Comparison of ENCODE assay signal across 9 mouse cellular contexts in genomic region chr1:36595167-36595931, GRCm38 (mm10). TPM values are rescaled to one million over a fixed set of nuclear protein-coding genes. Genes with fewer than 3 reads are reported as not detected.
A peak's percentile ranks its signal among the peaks of the same experiment; 100 is the strongest.
DNase-seq lines count a peak whose midpoint lies in the region; ATAC-seq and TF ChIP-seq lines count a peak whose summit lies in the region.
"Had no signal": no experiment of that assay in that cellular context is flagged by ENCODE, and none has a peak within 500 bp of the region (broad histone marks: within the 10 kb centered on the region; RNA-seq: fewer than 3 reads in every experiment).

No protein-coding gene starts in this region.

- no peak overlapping the region for H3K4me3 ChIP-seq in kidney, embryonic 16.5 days (ENCODE audit: low read length)
- H3K4me3 ChIP-seq in embryonic facial prominence, embryonic 13.5 days = no peak overlapping the region
- H3K4me3 ChIP-seq in hindbrain, postnatal 0 days (ENCODE audit: low read length) = no peak overlapping the region
- no peak overlapping the region for H3K4me3 ChIP-seq in neural tube, embryonic 15.5 days (replicated peaks)

- no peaks in the 10 kb centered on the region for H3K27me3 ChIP-seq in kidney, embryonic 16.5 days (ENCODE audit: insufficient read depth, low read length)
- H3K27me3 ChIP-seq in embryonic facial prominence, embryonic 13.5 days = no peaks in the 10 kb centered on the region
- H3K27me3 ChIP-seq in hindbrain, postnatal 0 days (ENCODE audit: insufficient read depth, low read length) = no peaks in the 10 kb centered on the region
- H3K27me3 ChIP-seq in neural tube, embryonic 15.5 days (replicated peaks) = no peaks in the 10 kb centered on the region

- H3K4me1 ChIP-seq in kidney, embryonic 16.5 days (ENCODE audit: insufficient read depth, low read length) = peaks cover 12% of the 10 kb centered on the region
- peaks cover 28% of the 10 kb centered on the region for H3K4me1 ChIP-seq in embryonic facial prominence, embryonic 13.5 days
- peaks cover 11% of the 10 kb centered on the region; the same call in 1 of the 2 replicates for H3K4me1 ChIP-seq in hindbrain, postnatal 0 days (ENCODE audit: insufficient read depth, low read length)
- peaks cover 16% of the 10 kb centered on the region; the same call in 1 of the 2 replicates for H3K4me1 ChIP-seq in neural tube, embryonic 15.5 days

- no peak overlapping the region for H3K9ac ChIP-seq in kidney, embryonic 16.5 days (replicated peaks; ENCODE audit: low read length)
- H3K9ac ChIP-seq in embryonic facial prominence, embryonic 13.5 days = no peak overlapping the region
- H3K9ac ChIP-seq in hindbrain, postnatal 0 days (replicated peaks; ENCODE audit: low read length) = no peak overlapping the region
- no peak overlapping the region for H3K9ac ChIP-seq in neural tube, embryonic 15.5 days (replicated peaks)

- no peaks in the 10 kb centered on the region for H3K36me3 ChIP-seq in kidney, embryonic 16.5 days (ENCODE audit: insufficient read depth, low read length)
- H3K36me3 ChIP-seq in embryonic facial prominence, embryonic 13.5 days = no peaks in the 10 kb centered on the region
- H3K36me3 ChIP-seq in hindbrain, postnatal 0 days (ENCODE audit: insufficient read depth, low read length) = no peaks in the 10 kb centered on the region
- no peaks in the 10 kb centered on the region for H3K36me3 ChIP-seq in neural tube, embryonic 15.5 days

- H3K27ac ChIP-seq in kidney, embryonic 16.5 days (ENCODE audit: low read length) = peak overlapping the region; percentile 79
- H3K27ac ChIP-seq in embryonic facial prominence, embryonic 13.5 days = peak overlapping the region; percentile 78
- H3K27ac ChIP-seq in hindbrain, postnatal 0 days = peak overlapping the region; percentile 48; the same call in 1 of the 2 replicates
- H3K27ac ChIP-seq in neural tube, embryonic 15.5 days (replicated peaks) = peak overlapping the region; percentile 73

- 62% methylated on average over 10 of the region's 10 CpGs for WGBS in kidney, embryonic 16.5 days
- 47% methylated on average over 10 of the region's 10 CpGs for WGBS in embryonic facial prominence, embryonic 13.5 days
- WGBS in hindbrain, postnatal 0 days = 42% methylated on average over 10 of the region's 10 CpGs
- WGBS in neural tube, embryonic 15.5 days = 65% methylated on average over 10 of the region's 10 CpGs

- no peak for DNase-seq in kidney, adult 18-20 months
- DNase-seq in hindbrain, postnatal 0 days (ENCODE audit: low spot score) = peak; percentile 45
- DNase-seq in spleen, adult 18-20 months = no peak
- no peak for DNase-seq in gastrocnemius, adult 8-10 months (ENCODE audit: low spot score in 2 of 2)

- ATAC-seq in kidney, embryonic 16.5 days (ENCODE audit: low FRiP score, low TSS enrichment) = 0 out of 2 replicates have a peak, but pooled peaks have one; percentile 14
- no peak for ATAC-seq in embryonic facial prominence, embryonic 13.5 days (ENCODE audit: insufficient number of reproducible peaks, insufficient read depth, low FRiP score, low TSS enrichment, low read depth)
- ATAC-seq in hindbrain, postnatal 0 days = peak; percentile 72
- peak; percentile 60; the same call in 1 of the 2 replicates for ATAC-seq in neural tube, embryonic 15.5 days (ENCODE audit: low FRiP score)
- ATAC-seq in monocyte, adult 5-6 weeks (replicated peaks; ENCODE audit: insufficient number of reproducible peaks, low FRiP score, low TSS enrichment, poor library complexity, severe bottlenecking) = no peak

- no peaks in the 10 kb centered on the region for H3K9me3 ChIP-seq in kidney, embryonic 16.5 days (ENCODE audit: low read length)
- no peaks in the 10 kb centered on the region for H3K9me3 ChIP-seq in embryonic facial prominence, embryonic 13.5 days
- H3K9me3 ChIP-seq in hindbrain, postnatal 0 days (ENCODE audit: low read length) = no peaks in the 10 kb centered on the region
- H3K9me3 ChIP-seq in neural tube, embryonic 15.5 days (replicated peaks) = no peaks in the 10 kb centered on the region

- TF ChIP-seq CTCF in hindbrain, postnatal 0 days (IDR thresholded peaks at IDR 0.05; ENCODE audit: low read depth) = peak; percentile 18; the same call in 1 of the 2 replicates

- H3K4me2 ChIP-seq in kidney, embryonic 16.5 days (replicated peaks; ENCODE audit: low read depth, low read length) = no peak overlapping the region
- H3K4me2 ChIP-seq in embryonic facial prominence, embryonic 13.5 days = no peak overlapping the region
- H3K4me2 ChIP-seq in hindbrain, postnatal 0 days (ENCODE audit: low read depth, low read length) = no peak overlapping the region
- no peak overlapping the region for H3K4me2 ChIP-seq in neural tube, embryonic 15.5 days

RNA-seq across cellular contexts. Expression of gene Sema4c, which starts 37.2 kb away (rescaled TPM):
- polyA plus RNA-seq in kidney, embryonic 16.5 days (2015; fragmentation: Nextera tagmentation; extraction: Ambion mirVana) = 21.4 and 21.9 TPM in 2 replicates
- polyA plus RNA-seq in embryonic facial prominence, embryonic 13.5 days (2015; fragmentation: Nextera tagmentation; extraction: Ambion mirVana) = 22.5 and 24.2 TPM in 2 replicates
- total RNA-seq in hindbrain, postnatal 0 days (2014; rRNA removed) = 32.3 and 40.5 TPM in 2 replicates
- 14.4 and 14.7 TPM in 2 replicates for polyA plus RNA-seq in hindbrain, postnatal 0 days (2015; fragmentation: Nextera tagmentation; extraction: Ambion mirVana)
- polyA plus RNA-seq in neural tube, embryonic 15.5 days (2015; fragmentation: Nextera tagmentation; extraction: Ambion mirVana) = 20.5 and 20.8 TPM in 2 replicates
- total RNA-seq in monocyte, adult 5-6 weeks (2017) = 7.7 to 16.7 TPM (median 7.8 TPM) in 3 replicates
- 1 to 10 TPM; 2.7 to 5.2 (median 4.6) TPM for total RNA-seq in gastrocnemius, adult 8-10 months (2022)

RNA-seq across cellular contexts. Expression of gene Ankrd39, which starts 48.1 kb away (rescaled TPM):
- 29.2 and 30.0 TPM in 2 replicates for polyA plus RNA-seq in kidney, embryonic 16.5 days (2015; fragmentation: Nextera tagmentation; extraction: Ambion mirVana)
- 27.3 and 28.6 TPM in 2 replicates for polyA plus RNA-seq in embryonic facial prominence, embryonic 13.5 days (2015; fragmentation: Nextera tagmentation; extraction: Ambion mirVana)
- 38.1 and 55.1 TPM in 2 replicates for total RNA-seq in hindbrain, postnatal 0 days (2014; rRNA removed)
- polyA plus RNA-seq in hindbrain, postnatal 0 days (2015; fragmentation: Nextera tagmentation; extraction: Ambion mirVana) = 30.8 and 32.5 TPM in 2 replicates
- 29.4 and 33.0 TPM in 2 replicates for polyA plus RNA-seq in neural tube, embryonic 15.5 days (2015; fragmentation: Nextera tagmentation; extraction: Ambion mirVana)
- 4.9 to 7.9 TPM (median 7.6 TPM) in 3 replicates for total RNA-seq in monocyte, adult 5-6 weeks (2017)
- total RNA-seq in gastrocnemius, adult 8-10 months (2022) = 1 to 10 TPM; 6.3 to 9.7 (median 9.4) TPM

RNA-seq across cellular contexts. Expression of gene Gm42417, which starts 56.1 kb away (rescaled TPM):
- polyA plus RNA-seq in kidney, embryonic 16.5 days (2015; fragmentation: Nextera tagmentation; extraction: Ambion mirVana) = 0.30 and 1.5 TPM in 2 replicates
- polyA plus RNA-seq in embryonic facial prominence, embryonic 13.5 days (2015; fragmentation: Nextera tagmentation; extraction: Ambion mirVana) = not detected in 2 replicates
- total RNA-seq in hindbrain, postnatal 0 days (2014; rRNA removed) = not detected in 2 replicates
- not detected in 2 replicates for polyA plus RNA-seq in hindbrain, postnatal 0 days (2015; fragmentation: Nextera tagmentation; extraction: Ambion mirVana)
- 0.36 and 1.2 TPM in 2 replicates for polyA plus RNA-seq in neural tube, embryonic 15.5 days (2015; fragmentation: Nextera tagmentation; extraction: Ambion mirVana)
- not detected in 3 replicates for total RNA-seq in monocyte, adult 5-6 weeks (2017)
- 1,000 to 10,000 TPM in 3 of 4 experiments, 100 to 1,000 TPM in 1; 926 to 1,454 (median 1,403) TPM for total RNA-seq in gastrocnemius, adult 8-10 months (2022)
- total RNA-seq: left cerebral cortex, postnatal 14 days had no signal

RNA-seq across cellular contexts. Expression of gene Ankrd23, which starts 58.7 kb away (rescaled TPM):
- polyA plus RNA-seq in kidney, embryonic 16.5 days (2015; fragmentation: Nextera tagmentation; extraction: Ambion mirVana) = 15.2 and 21.7 TPM in 2 replicates
- polyA plus RNA-seq in embryonic facial prominence, embryonic 13.5 days (2015; fragmentation: Nextera tagmentation; extraction: Ambion mirVana) = 23.7 and 24.1 TPM in 2 replicates
- 8.1 and 11.5 TPM in 2 replicates for total RNA-seq in hindbrain, postnatal 0 days (2014; rRNA removed)
- polyA plus RNA-seq in hindbrain, postnatal 0 days (2015; fragmentation: Nextera tagmentation; extraction: Ambion mirVana) = 11.2 and 12.7 TPM in 2 replicates
- polyA plus RNA-seq in neural tube, embryonic 15.5 days (2015; fragmentation: Nextera tagmentation; extraction: Ambion mirVana) = 21.6 and 21.8 TPM in 2 replicates
- 9.4 to 21.2 TPM (median 19.1 TPM) in 3 replicates for total RNA-seq in monocyte, adult 5-6 weeks (2017)
- 1,000 to 10,000 TPM; 2,275 to 3,003 (median 2,494) TPM for total RNA-seq in gastrocnemius, adult 8-10 months (2022)

Comparison
In these comparisons a context has a peak if more than half of its experiments do, and no peak if none do; other contexts are left out.
1. ATAC-seq: peak in kidney, embryonic 16.5 days (single experiment), hindbrain, postnatal 0 days (single experiment) and neural tube, embryonic 15.5 days (single experiment); none in embryonic facial prominence, embryonic 13.5 days (single experiment) and monocyte, adult 5-6 weeks (single experiment).
2. Peak in every context shown above with its lines, with median percentiles within 50 percentile points of each other: H3K27ac ChIP-seq.